Mouse (Mus musculus) forebrain, embryonic 16.5 days (tissue): ENCODE measurements around the gene Chst11. TPM values are rescaled to one million over a fixed set of nuclear protein-coding genes. Genes with fewer than 3 reads are reported as not detected.

Experiments used
- ATAC-seq: fragments of 200-750 bp; cut with Nextera tagmentation; 2 replicates; pipeline ENCODE4 v1.8.0; 2017; ENCODE audit warnings: mild to moderate bottlenecking, moderate library complexity
- H3K27ac ChIP-seq: fragments of 300-500 bp; sonication (generic); 2 replicates; pipeline ENCODE4 v1.5.1; 2014; ENCODE audit warnings: low read length, control low read depth
- H3K27me3 ChIP-seq: fragments of 300-500 bp; sonication (generic); replicated peaks from 2 replicates; pipeline ENCODE4 v1.6.1; 2014; ENCODE audit warnings: low read length; ENCODE audit not compliant: control insufficient read depth, insufficient read depth
- H3K36me3 ChIP-seq: fragments of 300-500 bp; sonication (generic); 2 replicates; pipeline ENCODE4 v1.6.1; 2014; ENCODE audit not compliant: control insufficient read depth, insufficient read depth
- H3K4me1 ChIP-seq: fragments of 300-500 bp; sonication (generic); replicated peaks from 2 replicates; pipeline ENCODE4 v1.6.1; 2014; ENCODE audit warnings: low read length; ENCODE audit not compliant: control insufficient read depth, insufficient read depth
- H3K4me2 ChIP-seq: fragments of 300-500 bp; sonication (generic); 2 replicates; pipeline ENCODE4 v1.6.1; 2014; ENCODE audit warnings: mild to moderate bottlenecking, low read length, control low read depth
- H3K4me3 ChIP-seq: fragments of 300-500 bp; sonication (generic); replicated peaks from 2 replicates; pipeline ENCODE4 v1.5.1; 2014; ENCODE audit warnings: mild to moderate bottlenecking, low read length, control low read depth
- H3K9ac ChIP-seq: fragments of 300-500 bp; sonication (generic); replicated peaks from 2 replicates; pipeline ENCODE4 v1.6.1; 2014; ENCODE audit warnings: low read depth, low read length, control low read depth
- H3K9me3 ChIP-seq: fragments of 300-500 bp; sonication (generic); 2 replicates; pipeline ENCODE4 v1.6.1; 2016; ENCODE audit warnings: low read length; ENCODE audit not compliant: control insufficient read depth
- WGBS: fragments of 180-500 bp; shearing (Covaris S2); extraction: QIAGEN DNeasy Blood & Tissue Kit; methylation state at CpG from one replicate; pipeline ENCODE4 v1.1.7; 2014; 5-methylcytosine and 5-hydroxymethylcytosine counted together
- polyA plus RNA-seq: library from polyadenylated mRNA; unstranded; fragments of >200 nt; fragmentation: Nextera tagmentation; extraction: Ambion mirVana; gene quantifications from 2 replicates; pipeline ENCODE4 v1.2.1, GENCODE M21; 2015

The Chst11 gene
- 3.4 TPM in 2 replicates for polyA plus RNA-seq

- H3K36me3 ChIP-seq = no peaks in the 10 kb centered on the region
- ATAC-seq = peak; percentile 85
- H3K4me2 ChIP-seq = peak within 1 kb of the TSS; percentile 92
- peak within 1 kb of the TSS; percentile 84 for H3K9ac ChIP-seq
- H3K4me1 ChIP-seq = peaks cover 24% of the 10 kb centered on the region
- H3K4me3 ChIP-seq = peak within 1 kb of the TSS; percentile 80
- no peaks in the 10 kb centered on the region for H3K9me3 ChIP-seq
- under 1% methylated on average over 64 of the region's 67 CpGs for WGBS
- H3K27me3 ChIP-seq = peaks cover 13% of the 10 kb centered on the region
- H3K27ac ChIP-seq = peak within 1 kb of the TSS; percentile 80
These were observed at the start of gene Chst11 for GRCm38 (mm10) chr10:82984950-82985699. Chst11 (plus strand) TSS chr10:82985498.

- Histone ChIP-seq H3K36me3 (no peaks in the 10 kb centered on the region), H3K9ac (no peak overlapping the region), H3K27ac (no peak overlapping the region), H3K27me3 (no peaks in the 10 kb centered on the region), H3K4me2 (no peak overlapping the region), H3K4me1 (no peaks in the 10 kb centered on the region), H3K9me3 (no peaks in the 10 kb centered on the region; the same call in 1 of the 2 replicates), H3K4me3 (no peak overlapping the region)
- 88% methylated on average over 6 of the region's 6 CpGs for WGBS
- ATAC-seq = no peak
These were observed 49.5 kb upstream of the Chst11 start for GRCm38 (mm10) chr10:82935774-82936173.

GRCm38 (mm10) chr10:82953415-82953814 is 31.9 kb upstream of the Chst11 start:
- H3K36me3 ChIP-seq = no peaks in the 10 kb centered on the region
- ATAC-seq = no peak
- WGBS = 93% methylated on average over 4 of the region's 4 CpGs

GRCm38 (mm10) chr10:82955117-82955516 is 30.2 kb upstream of the Chst11 start:
- no peak overlapping the region for H3K27ac ChIP-seq
- no peak overlapping the region for H3K4me2 ChIP-seq
- H3K27me3 ChIP-seq = no peaks in the 10 kb centered on the region
- no peaks in the 10 kb centered on the region for H3K36me3 ChIP-seq
- no peak overlapping the region for H3K9ac ChIP-seq
- no peak for ATAC-seq
- H3K4me1 ChIP-seq = no peaks in the 10 kb centered on the region
- H3K4me3 ChIP-seq = no peak overlapping the region
- 98% methylated on average over 18 of the region's 18 CpGs for WGBS
- H3K9me3 ChIP-seq = no peaks in the 10 kb centered on the region

More at GRCm38 (mm10) chr10:82953415-82953814, 31.9 kb upstream of the Chst11 start:
- H3K4me2 ChIP-seq = no peak overlapping the region
- no peak overlapping the region for H3K9ac ChIP-seq
- no peak overlapping the region for H3K27ac ChIP-seq
- H3K4me1 ChIP-seq = no peaks in the 10 kb centered on the region
- no peak overlapping the region for H3K4me3 ChIP-seq
- no peaks in the 10 kb centered on the region for H3K9me3 ChIP-seq
- H3K27me3 ChIP-seq = no peaks in the 10 kb centered on the region

GRCm38 (mm10) chr10:82958218-82958761 is 27.0 kb upstream of the Chst11 start:
- Histone ChIP-seq H3K36me3 (no peaks in the 10 kb centered on the region), H3K9ac (no peak overlapping the region), H3K9me3 (no peaks in the 10 kb centered on the region), H3K27me3 (no peaks in the 10 kb centered on the region), H3K4me3 (no peak overlapping the region), H3K4me2 (no peak overlapping the region), H3K27ac (no peak overlapping the region), H3K4me1 (no peaks in the 10 kb centered on the region)
- 79% methylated on average over 5 of the region's 5 CpGs for WGBS
- ATAC-seq = no peak

- no peak overlapping the region for H3K4me2 ChIP-seq
- H3K27me3 ChIP-seq = no peaks in the 10 kb centered on the region
- H3K4me3 ChIP-seq = no peak overlapping the region
- no peaks in the 10 kb centered on the region for H3K4me1 ChIP-seq
- no peaks in the 10 kb centered on the region for H3K36me3 ChIP-seq
- no peak overlapping the region for H3K9ac ChIP-seq
- no peaks in the 10 kb centered on the region for H3K9me3 ChIP-seq
- no peak overlapping the region for H3K27ac ChIP-seq
- no peak for ATAC-seq
These were observed 26.0 kb upstream of the Chst11 start for GRCm38 (mm10) chr10:82959316-82959715.

GRCm38 (mm10) chr10:82961302-82961701 is 24.0 kb upstream of the Chst11 start:
- no peaks in the 10 kb centered on the region for H3K27me3 ChIP-seq
- H3K36me3 ChIP-seq = no peaks in the 10 kb centered on the region
- 47% methylated on average over 7 of the region's 7 CpGs for whole genome bisulfite sequencing
- no peak overlapping the region for H3K27ac ChIP-seq
- H3K4me2 ChIP-seq = no peak overlapping the region
- no peaks in the 10 kb centered on the region for H3K4me1 ChIP-seq
- H3K9me3 ChIP-seq = no peaks in the 10 kb centered on the region
- no peak for ATAC-seq
- no peak overlapping the region for H3K4me3 ChIP-seq
- no peak overlapping the region for H3K9ac ChIP-seq

GRCm38 (mm10) chr10:82962018-82962417 is 23.3 kb upstream of the Chst11 start:
- ATAC-seq = no peak
- H3K4me3 ChIP-seq = no peak overlapping the region
- no peak overlapping the region for H3K9ac ChIP-seq
- no peaks in the 10 kb centered on the region for H3K36me3 ChIP-seq
- H3K27ac ChIP-seq = no peak overlapping the region
- no peaks in the 10 kb centered on the region for H3K9me3 ChIP-seq
- H3K27me3 ChIP-seq = no peaks in the 10 kb centered on the region
- no peak overlapping the region for H3K4me2 ChIP-seq
- no peaks in the 10 kb centered on the region for H3K4me1 ChIP-seq
- WGBS = 89% methylated on average over 4 of the region's 4 CpGs

- ATAC-seq = no peak
- WGBS = 94% methylated on average over 6 of the region's 6 CpGs
- Histone ChIP-seq H3K9me3 (no peaks in the 10 kb centered on the region), H3K9ac (no peak overlapping the region), H3K4me3 (no peak overlapping the region), H3K27ac (no peak overlapping the region), H3K4me2 (no peak overlapping the region), H3K4me1 (no peaks in the 10 kb centered on the region), H3K36me3 (no peaks in the 10 kb centered on the region), H3K27me3 (no peaks in the 10 kb centered on the region)
These were observed 22.8 kb upstream of the Chst11 start for GRCm38 (mm10) chr10:82962472-82963020.
